Mouse (Mus musculus): ENCODE measurements around the gene Zfpm1. TPM values are rescaled to one million over a fixed set of nuclear protein-coding genes. Genes with fewer than 3 reads are reported as not detected.

The Zfpm1 gene
- polyA plus RNA-seq, 1 experiment from 2014 or later: 26.5 TPM

GRCm38 (mm10) chr8:122329553-122330239 lies 47.8 kb downstream of the Zfpm1 start:
- no peak overlapping the region for H3K4me3 ChIP-seq (ENCODE audit: low read depth, low read length)
- H3K36me3 ChIP-seq (ENCODE audit: control insufficient read depth, insufficient read depth, low read length): peaks cover 64% of the 10 kb centered on the region
- ATAC-seq (replicated peaks; ENCODE audit: low FRiP score): peak; percentile 18
- peak overlapping the region; percentile 36 for H3K4me2 ChIP-seq
- H3K9me3 ChIP-seq (ENCODE audit: control insufficient read depth, low read length): no peaks in the 10 kb centered on the region
- H3K27ac ChIP-seq (ENCODE audit: low read depth, low read length): peak overlapping the region; percentile 85
- peaks cover 76% of the 10 kb centered on the region for H3K4me1 ChIP-seq (replicated peaks; ENCODE audit: control insufficient read depth, insufficient read depth, low read length)
- H3K27me3 ChIP-seq (replicated peaks; ENCODE audit: control insufficient read depth, insufficient read depth, low read length): no peaks in the 10 kb centered on the region
- peak; percentile 38 for DNase-seq (ENCODE audit: low spot score)
- 60% methylated on average over 22 of the region's 22 CpGs for WGBS
- peak overlapping the region; percentile 54 for H3K9ac ChIP-seq (ENCODE audit: low read depth, low read length)

GRCm38 (mm10) chr8:122330446-122331133 lies 48.6 kb downstream of the Zfpm1 start:
- Histone ChIP-seq H3K27ac (ENCODE audit: low read depth, low read length) (peak overlapping the region; percentile 85), H3K4me2 (peak overlapping the region; percentile 36; the same call in 1 of the 2 replicates), H3K9me3 (ENCODE audit: control insufficient read depth, low read length) (peaks cover 2% of the 10 kb centered on the region; the same call in 1 of the 2 replicates), H3K36me3 (ENCODE audit: control insufficient read depth, insufficient read depth, low read length) (peaks cover 67% of the 10 kb centered on the region), H3K4me3 (ENCODE audit: low read depth, low read length) (no peak overlapping the region), H3K9ac (ENCODE audit: low read depth, low read length) (peak overlapping the region; percentile 28), H3K4me1 (replicated peaks; ENCODE audit: control insufficient read depth, insufficient read depth, low read length) (peaks cover 68% of the 10 kb centered on the region), H3K27me3 (replicated peaks; ENCODE audit: control insufficient read depth, insufficient read depth, low read length) (peaks cover 4% of the 10 kb centered on the region; the same call in 1 of the 2 replicates)
- peak; percentile 53 for DNase-seq (ENCODE audit: low spot score)
- ATAC-seq (replicated peaks; ENCODE audit: low FRiP score): peak; percentile 27
- WGBS: 57% methylated on average over 12 of the region's 12 CpGs

DNA sequence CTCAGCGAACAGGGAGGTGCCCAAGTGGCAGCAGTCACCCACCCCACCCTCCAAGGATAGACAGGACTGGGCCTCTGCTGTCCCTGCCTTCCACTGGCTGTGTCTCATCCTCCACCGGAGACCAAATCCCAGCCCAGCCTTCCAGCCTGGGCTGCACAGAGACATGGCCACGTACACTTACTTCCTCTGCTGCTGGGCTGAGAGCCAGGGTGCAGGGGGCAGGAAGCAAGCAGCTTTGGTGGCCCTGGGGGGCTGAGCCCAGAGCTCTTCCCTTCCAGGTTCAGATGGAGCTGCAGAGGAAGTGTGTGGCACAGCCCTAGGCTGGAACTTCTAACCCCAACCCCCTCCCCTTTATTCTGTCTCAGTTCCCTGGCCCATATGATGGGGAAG lies 49.2 kb downstream of the Zfpm1 start:
- DNase-seq (ENCODE audit: low spot score) (no peak), ATAC-seq (replicated peaks; ENCODE audit: low FRiP score) (no peak)
- Histone ChIP-seq H3K4me2 (no peak overlapping the region; the same call in 1 of the 2 replicates), H3K4me3 (ENCODE audit: low read depth, low read length) (no peak overlapping the region), H3K4me1 (replicated peaks; ENCODE audit: control insufficient read depth, insufficient read depth, low read length) (peaks cover 67% of the 10 kb centered on the region), H3K36me3 (ENCODE audit: control insufficient read depth, insufficient read depth, low read length) (peaks cover 73% of the 10 kb centered on the region), H3K27me3 (replicated peaks; ENCODE audit: control insufficient read depth, insufficient read depth, low read length) (peaks cover 4% of the 10 kb centered on the region), H3K27ac (ENCODE audit: low read depth, low read length) (peak overlapping the region; percentile 85), H3K9me3 (ENCODE audit: control insufficient read depth, low read length) (peaks cover 4% of the 10 kb centered on the region; the same call in 1 of the 2 replicates), H3K9ac (ENCODE audit: low read depth, low read length) (peak overlapping the region; percentile 28; the same call in 1 of the 2 replicates)
- 53% methylated on average over 3 of the region's 3 CpGs for WGBS

DNA sequence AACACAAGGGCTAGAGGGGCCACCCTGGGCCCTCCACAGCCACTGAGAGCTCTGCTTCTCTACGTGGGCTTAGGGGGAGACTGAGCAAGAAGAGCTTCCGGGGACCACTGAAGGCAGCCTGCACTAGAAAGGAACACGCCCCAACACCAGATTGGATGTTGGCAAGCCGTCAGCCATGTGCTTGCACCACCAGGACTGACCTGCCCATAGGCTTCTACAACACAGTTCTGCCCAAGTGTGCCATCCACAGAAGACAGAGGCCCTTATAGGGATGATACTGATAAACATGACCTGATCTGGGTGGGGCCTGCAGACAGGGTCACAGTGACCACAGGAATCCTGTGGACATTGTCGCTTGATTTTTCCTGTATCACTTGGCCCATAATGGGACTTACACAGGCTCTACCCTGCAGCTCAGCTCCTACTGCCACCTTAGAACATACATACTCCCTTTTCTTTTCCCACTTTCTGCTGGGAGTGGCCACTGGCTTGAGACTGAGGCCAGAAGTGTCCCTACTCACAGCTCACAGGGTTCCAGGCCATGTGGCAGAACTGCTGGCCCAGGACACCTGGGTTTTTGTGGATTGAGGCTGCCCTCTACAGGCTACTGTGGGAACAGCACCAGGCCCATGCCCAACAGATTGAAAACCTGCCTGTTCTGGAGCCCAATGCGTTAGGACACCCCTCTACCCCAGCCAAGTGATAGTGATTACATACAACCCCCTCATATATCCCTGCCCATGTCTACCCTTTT lies 51.0 kb downstream of the Zfpm1 start:
- WGBS: 77% methylated on average over 6 of the region's 6 CpGs
- peaks cover 12% of the 10 kb centered on the region for H3K27me3 ChIP-seq (replicated peaks; ENCODE audit: control insufficient read depth, insufficient read depth, low read length)
- H3K4me1 ChIP-seq (replicated peaks; ENCODE audit: control insufficient read depth, insufficient read depth, low read length): peaks cover 53% of the 10 kb centered on the region
- DNase-seq (ENCODE audit: low spot score): peak; percentile 81
- H3K4me2 ChIP-seq: no peak overlapping the region
- peak overlapping the region; percentile 50; the same call in 1 of the 2 replicates for H3K27ac ChIP-seq (ENCODE audit: low read depth, low read length)
- H3K9ac ChIP-seq (ENCODE audit: low read depth, low read length): no peak overlapping the region
- no peak overlapping the region for H3K4me3 ChIP-seq (ENCODE audit: low read depth, low read length)
- 0 out of 2 replicates have a peak, but pooled peaks have one; percentile 11 for ATAC-seq (replicated peaks; ENCODE audit: low FRiP score)
- H3K9me3 ChIP-seq (ENCODE audit: control insufficient read depth, low read length): peaks cover 8% of the 10 kb centered on the region; the same call in 1 of the 2 replicates
- H3K36me3 ChIP-seq (ENCODE audit: control insufficient read depth, insufficient read depth, low read length): peaks cover 82% of the 10 kb centered on the region

- peaks cover 81% of the 10 kb centered on the region for H3K36me3 ChIP-seq (ENCODE audit: control insufficient read depth, insufficient read depth, low read length)
- H3K27ac ChIP-seq (ENCODE audit: low read depth, low read length): no peak overlapping the region
- H3K9ac ChIP-seq (ENCODE audit: low read depth, low read length): no peak overlapping the region
- peaks cover 12% of the 10 kb centered on the region for H3K27me3 ChIP-seq (replicated peaks; ENCODE audit: control insufficient read depth, insufficient read depth, low read length)
- peaks cover 8% of the 10 kb centered on the region; the same call in 1 of the 2 replicates for H3K9me3 ChIP-seq (ENCODE audit: control insufficient read depth, low read length)
- ATAC-seq (replicated peaks; ENCODE audit: low FRiP score) (no peak), DNase-seq (ENCODE audit: low spot score) (peak; percentile 37)
- no peak overlapping the region for H3K4me2 ChIP-seq
- H3K4me3 ChIP-seq (ENCODE audit: low read depth, low read length): no peak overlapping the region
- H3K4me1 ChIP-seq (replicated peaks; ENCODE audit: control insufficient read depth, insufficient read depth, low read length): peaks cover 47% of the 10 kb centered on the region
- WGBS: 85% methylated on average over 7 of the region's 7 CpGs
Measured at GRCm38 (mm10) chr8:122333531-122333930, 51.6 kb downstream of the Zfpm1 start.

DNA sequence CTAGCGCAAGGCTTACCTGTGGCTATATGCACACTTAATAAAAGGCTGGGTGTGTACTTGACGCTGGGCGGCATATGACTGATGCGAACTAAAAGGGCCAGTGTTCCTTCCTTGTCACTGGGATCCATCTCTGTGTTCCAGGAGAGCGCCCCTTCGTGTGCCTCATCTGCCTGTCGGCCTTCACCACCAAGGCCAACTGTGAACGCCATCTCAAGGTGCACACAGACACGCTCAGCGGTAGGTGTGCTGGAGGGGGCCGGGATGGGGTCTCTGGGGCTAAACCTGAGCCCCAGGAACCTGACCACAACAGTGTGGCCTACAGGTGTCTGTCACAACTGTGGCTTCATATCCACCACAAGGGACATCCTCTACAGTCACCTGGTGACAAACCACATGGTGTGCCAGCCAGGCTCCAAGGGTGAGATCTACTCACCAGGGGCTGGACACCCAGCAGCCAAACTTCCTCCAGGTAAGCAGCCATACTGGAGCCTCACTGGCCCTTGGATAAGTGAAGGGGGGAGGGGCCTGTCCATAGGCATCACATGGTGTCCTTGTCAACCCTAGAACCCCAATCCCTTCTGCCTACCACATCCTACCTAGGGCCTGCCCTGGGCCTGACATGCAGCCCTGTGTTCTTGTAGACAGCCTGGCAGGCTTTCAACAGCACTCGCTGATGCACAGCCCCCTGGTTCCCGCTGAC lies 53.0 kb downstream of the Zfpm1 start:
- Histone ChIP-seq H3K9me3 (ENCODE audit: control insufficient read depth, low read length) (peaks cover 8% of the 10 kb centered on the region; the same call in 1 of the 2 replicates), H3K4me3 (ENCODE audit: low read depth, low read length) (no peak overlapping the region), H3K4me1 (replicated peaks; ENCODE audit: control insufficient read depth, insufficient read depth, low read length) (peaks cover 32% of the 10 kb centered on the region), H3K27ac (ENCODE audit: low read depth, low read length) (no peak overlapping the region), H3K9ac (ENCODE audit: low read depth, low read length) (no peak overlapping the region), H3K4me2 (no peak overlapping the region), H3K36me3 (ENCODE audit: control insufficient read depth, insufficient read depth, low read length) (peaks cover 81% of the 10 kb centered on the region), H3K27me3 (replicated peaks; ENCODE audit: control insufficient read depth, insufficient read depth, low read length) (peaks cover 12% of the 10 kb centered on the region)
- DNase-seq (ENCODE audit: low spot score) (no peak), ATAC-seq (replicated peaks; ENCODE audit: low FRiP score) (no peak)
- WGBS: 91% methylated on average over 13 of the region's 13 CpGs

GRCm38 (mm10) chr8:122335638-122336250 lies 53.8 kb downstream of the Zfpm1 start:
- H3K36me3 ChIP-seq (ENCODE audit: control insufficient read depth, insufficient read depth, low read length): peaks cover 76% of the 10 kb centered on the region
- ATAC-seq (replicated peaks; ENCODE audit: low FRiP score): no peak
- no peak overlapping the region for H3K9ac ChIP-seq (ENCODE audit: low read depth, low read length)

More at GRCm38 (mm10) chr8:122335638-122336250, 53.8 kb downstream of the Zfpm1 start:
- Histone ChIP-seq H3K4me2 (peak overlapping the region; percentile 54), H3K27ac (ENCODE audit: low read depth, low read length) (no peak overlapping the region), H3K27me3 (replicated peaks; ENCODE audit: control insufficient read depth, insufficient read depth, low read length) (peaks cover 12% of the 10 kb centered on the region), H3K9me3 (ENCODE audit: control insufficient read depth, low read length) (peaks cover 8% of the 10 kb centered on the region; the same call in 1 of the 2 replicates), H3K4me1 (replicated peaks; ENCODE audit: control insufficient read depth, insufficient read depth, low read length) (peaks cover 24% of the 10 kb centered on the region), H3K4me3 (ENCODE audit: low read depth, low read length) (peak overlapping the region; percentile 33)
- 57% methylated on average over 57 of the region's 57 CpGs for WGBS
- DNase-seq (ENCODE audit: low spot score): peak; percentile 61

Data from liver, embryonic 11.5 days (tissue).